In the genomic region with DNA sequence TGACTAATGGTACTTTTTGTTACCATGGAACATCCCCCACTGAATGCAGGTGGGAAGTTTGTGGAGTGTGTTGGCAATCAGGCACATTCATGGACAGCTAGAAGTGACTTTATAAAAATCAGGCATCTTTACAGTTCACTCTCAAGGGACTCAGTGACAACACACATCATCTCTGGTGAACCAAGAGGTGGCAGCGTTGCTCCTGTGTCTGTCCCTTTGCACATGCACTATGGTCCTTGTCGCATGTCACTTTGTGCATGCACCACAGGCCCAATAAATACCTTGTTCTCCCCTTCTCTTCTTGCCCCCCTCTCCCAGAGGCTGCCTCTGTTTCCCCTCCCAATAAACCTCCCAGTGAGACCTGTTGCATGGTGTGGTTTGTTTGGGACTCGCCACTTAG, we compare ENCODE assay signal across 11 mouse cellular contexts.
DNase-seq lines count a peak whose midpoint lies in the region; ATAC-seq and TF ChIP-seq lines count a peak whose summit lies in the region.
"Had no signal": no experiment of that assay in that cellular context is flagged by ENCODE, and none has a peak within 500 bp of the region (broad histone marks: within the 10 kb centered on the region; RNA-seq: fewer than 3 reads in every experiment).

No protein-coding gene starts in this region.

- no peaks in the 10 kb centered on the region for H3K9me3 ChIP-seq in liver, embryonic 12.5 days (replicated peaks)
- H3K9me3 ChIP-seq: hindbrain, embryonic 15.5 days; liver, embryonic 15.5 days had no signal

- no peak overlapping the region for H3K9ac ChIP-seq in liver, adult 2 months (ENCODE audit: low read depth, low read length)
- no peak overlapping the region for H3K9ac ChIP-seq in liver, embryonic 12.5 days
- H3K9ac ChIP-seq: hindbrain, embryonic 15.5 days; liver, embryonic 15.5 days had no signal

- H3K79me2 ChIP-seq in liver, adult 2 months (ENCODE audit: control insufficient read depth, insufficient read depth, low read length) = no peaks in the 10 kb centered on the region

- POLR2A ChIA-PET in Patski (lab: Charles Lee) = no interaction called here

- no peaks in the 10 kb centered on the region for H3K36me3 ChIP-seq in liver, adult 2 months (ENCODE audit: control insufficient read depth, insufficient read depth, low read length)
- no peaks in the 10 kb centered on the region for H3K36me3 ChIP-seq in liver, embryonic 12.5 days
- H3K36me3 ChIP-seq: hindbrain, embryonic 15.5 days; liver, embryonic 15.5 days had no signal

- no peak for ATAC-seq in liver, embryonic 12.5 days
- no peak for ATAC-seq in Patski
- no peak for ATAC-seq in inflammation-experienced regulatory T-cells, adult 6 months

- no peak overlapping the region for H3K4me2 ChIP-seq in liver, embryonic 12.5 days
- H3K4me2 ChIP-seq: hindbrain, embryonic 15.5 days; liver, embryonic 15.5 days had no signal

- TF ChIP-seq POLR2A in liver, adult 2 months (IDR thresholded peaks at IDR 0.05; ENCODE audit: extremely low read depth, insufficient read depth, low read length) = no peak

- DNase-seq in heart, postnatal 10 days = peak; percentile 36 to 53
- DNase-seq in heart, postnatal 25 days (ENCODE audit: low spot score) = no peak
- DNase-seq in liver, adult 2 months (ENCODE audit: extremely low read depth, low read depth, low spot score) = no peak
- DNase-seq in Patski (ENCODE audit: low read depth, low spot score) = no peak
- peak; percentile 53 to 64 for DNase-seq in kidney, postnatal 4 days
- DNase-seq in cerebellum, adult 8-10 months = no peak

- no peak overlapping the region for H3K4me3 ChIP-seq in liver, adult 2 months (ENCODE audit: insufficient read depth, low read depth, low read length)
- no peak overlapping the region for H3K4me3 ChIP-seq in liver, embryonic 12.5 days
- H3K4me3 ChIP-seq: erythroblast, embryonic 14.5 days; hindbrain, embryonic 15.5 days; liver, embryonic 15.5 days had no signal

- H3K4me1 ChIP-seq in liver, adult 2 months (ENCODE audit: control insufficient read depth, insufficient read depth, low read length) = no peaks in the 10 kb centered on the region
- peaks cover 17% of the 10 kb centered on the region for H3K4me1 ChIP-seq in liver, embryonic 12.5 days
- H3K4me1 ChIP-seq: hindbrain, embryonic 15.5 days; liver, embryonic 15.5 days had no signal

- no peak overlapping the region for H3K27ac ChIP-seq in liver, adult 2 months (replicated peaks; ENCODE audit: insufficient read depth, low read depth, low read length)
- H3K27ac ChIP-seq in liver, embryonic 12.5 days = no peak overlapping the region
- H3K27ac ChIP-seq: hindbrain, embryonic 15.5 days; liver, embryonic 15.5 days had no signal

- WGBS in liver, adult 2 months = 64% methylated on average over 3 of the region's 3 CpGs
- 61% methylated on average over 3 of the region's 3 CpGs for WGBS in liver, embryonic 12.5 days (ENCODE audit: insufficient replicate concordance)

- TF ChIP-seq CTCF in liver, adult 2 months (IDR thresholded peaks at IDR 0.05; ENCODE audit: low read depth, low read length) = peak; percentile 38; the same call in 1 of the 2 replicates
- TF ChIP-seq CTCF in Patski (IDR thresholded peaks at IDR 0.05) = peak; percentile 42

- in situ Hi-C loops in Patski (cut with MboI; ENCODE audit: low pct_unique_long_range_greater_than_20kb) = no loop called here

- intact Hi-C loops in heart, postnatal 10 days (cut with DNase I) = no loop called here
- intact Hi-C loops in heart, postnatal 25 days (cut with DNase I) = no loop called here

- CTCF ChIA-PET in Patski (lab: Charles Lee) = interaction anchor here (2.3 kb wide), 1 partner anchor 24 kb away, joined by 6 read pairs; no protein-coding TSS in a partner anchor

- H3K27me3 ChIP-seq in liver, adult 2 months (ENCODE audit: control insufficient read depth, insufficient read depth, low read length) = no peaks in the 10 kb centered on the region
- no peaks in the 10 kb centered on the region for H3K27me3 ChIP-seq in liver, embryonic 12.5 days (replicated peaks)
- H3K27me3 ChIP-seq in Patski = no peaks in the 10 kb centered on the region
- H3K27me3 ChIP-seq: hindbrain, embryonic 15.5 days; liver, embryonic 15.5 days had no signal

Comparison
In these comparisons a context has a peak if more than half of its experiments do, and no peak if none do; other contexts are left out.
1. DNase-seq: peak in heart, postnatal 10 days (2 of 2) and kidney, postnatal 4 days (2 of 2); none in heart, postnatal 25 days (single experiment), liver, adult 2 months (single experiment), Patski (single experiment) and cerebellum, adult 8-10 months (single experiment).